Mouse (Mus musculus) yolk sac, embryonic 10.5 days (tissue): Measurements from ENCODE around the gene Cyp2d12.
"Not testable (repeated sequence)": the region's sequence is repeated elsewhere in the genome, so short reads cannot be mapped to it uniquely, and the experiment has no call there.

Experiments
- DNase-seq: peaks from one replicate; pipeline ENCODE4 v3.0.0-alpha.2; 2017; ENCODE audit warnings: low spot score

Cyp2d12 gene

DNA sequence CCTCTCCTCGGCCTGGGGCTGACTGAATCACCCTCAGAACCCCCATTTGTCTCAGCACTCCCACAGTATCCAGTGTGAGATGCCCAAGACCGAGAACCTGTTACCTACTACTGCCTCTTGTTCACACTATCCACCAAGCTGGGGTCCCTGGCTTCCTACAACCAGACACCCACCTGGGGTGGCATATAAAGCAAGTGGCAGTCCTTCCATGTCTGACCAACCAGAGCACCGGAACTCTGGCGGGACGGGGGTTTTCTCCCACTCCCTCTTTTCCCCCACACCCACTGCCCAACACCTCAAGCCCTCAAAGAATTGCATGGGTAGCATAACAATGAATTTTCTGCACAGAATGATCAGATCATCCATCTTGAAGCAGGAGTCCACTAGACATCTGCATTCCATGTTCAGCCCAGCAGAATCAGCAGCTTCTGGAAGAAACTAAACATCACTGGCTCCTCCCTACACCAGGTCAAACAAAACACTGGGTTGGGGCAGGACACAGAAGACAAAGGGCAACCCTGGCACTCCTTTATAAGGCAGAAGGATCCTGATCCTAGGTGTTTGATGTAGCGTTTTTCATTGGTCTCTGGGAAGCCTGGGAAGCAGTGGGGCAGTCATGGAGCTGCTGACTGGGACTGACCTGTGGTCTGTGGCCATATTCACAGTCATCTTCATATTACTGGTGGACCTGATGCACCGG, at the start of gene Cyp2d12:
Gene Cyp2d12 (plus strand): TSS at position 542 of the 700 bp plus-strand sequence.
- DNase-seq, result no peak

DNA sequence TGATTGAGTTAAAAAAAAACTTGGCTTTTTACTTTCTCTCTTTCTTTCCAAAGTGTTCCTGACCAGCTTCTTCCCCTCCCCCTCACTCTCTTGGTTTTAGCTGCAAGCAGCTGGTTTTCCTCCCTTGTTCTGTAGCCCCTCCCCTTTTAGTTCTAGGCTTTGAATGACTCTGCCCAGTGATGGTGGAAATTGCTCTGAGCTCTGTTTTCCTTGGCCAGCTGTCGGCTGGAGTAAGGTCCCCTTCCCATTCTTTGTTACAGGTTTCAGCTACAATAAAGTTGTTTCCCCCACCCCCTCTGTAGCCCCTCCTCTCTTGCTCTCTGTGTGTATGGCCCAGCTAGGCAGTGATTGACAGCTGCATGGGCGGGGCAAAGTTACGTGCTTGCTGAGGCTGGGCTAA, 47.9 kb upstream of the Cyp2d12 start:
- DNase-seq, result no peak

DNA sequence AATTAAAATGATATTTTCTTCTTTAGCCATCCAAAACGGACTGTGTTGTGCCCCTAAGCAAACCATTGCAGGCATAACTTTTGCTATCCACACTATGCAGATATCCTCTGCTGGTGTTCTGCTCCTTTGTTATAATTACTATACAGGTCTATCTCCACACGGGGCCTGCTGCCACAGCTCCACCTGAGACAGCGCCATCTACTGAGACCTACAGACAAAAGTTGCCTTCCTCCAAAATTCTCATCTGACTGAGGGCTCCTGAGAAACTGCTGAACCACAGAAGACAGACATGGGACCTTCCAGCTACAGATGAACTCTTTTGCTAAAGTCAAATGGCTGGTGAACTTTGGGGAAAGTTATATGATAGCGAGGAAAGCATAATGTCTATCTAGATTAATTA, 47.1 kb upstream of the Cyp2d12 start:
- not testable (repeated sequence) for DNase-seq

DNA sequence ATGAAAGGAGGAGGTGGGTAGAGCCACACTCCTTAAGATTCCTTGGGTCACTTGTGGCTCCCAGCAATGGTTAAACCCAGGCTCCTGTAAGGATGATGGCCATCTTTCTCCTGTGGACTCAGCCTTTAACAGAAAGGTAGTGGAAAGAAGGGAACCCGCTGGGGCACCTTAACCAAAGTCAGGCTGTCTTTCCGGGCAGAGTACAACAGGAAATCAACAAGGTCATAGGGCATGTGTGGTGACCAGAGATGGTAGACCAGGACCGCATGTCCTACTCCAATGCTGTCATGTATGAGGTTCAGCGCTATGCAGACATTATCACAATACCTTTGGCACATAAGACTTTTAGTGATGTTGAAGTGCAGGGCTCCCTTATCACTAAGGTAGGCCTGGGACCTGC, 45.4 kb upstream of the Cyp2d12 start:
- DNase-seq, result not testable (repeated sequence)

DNA sequence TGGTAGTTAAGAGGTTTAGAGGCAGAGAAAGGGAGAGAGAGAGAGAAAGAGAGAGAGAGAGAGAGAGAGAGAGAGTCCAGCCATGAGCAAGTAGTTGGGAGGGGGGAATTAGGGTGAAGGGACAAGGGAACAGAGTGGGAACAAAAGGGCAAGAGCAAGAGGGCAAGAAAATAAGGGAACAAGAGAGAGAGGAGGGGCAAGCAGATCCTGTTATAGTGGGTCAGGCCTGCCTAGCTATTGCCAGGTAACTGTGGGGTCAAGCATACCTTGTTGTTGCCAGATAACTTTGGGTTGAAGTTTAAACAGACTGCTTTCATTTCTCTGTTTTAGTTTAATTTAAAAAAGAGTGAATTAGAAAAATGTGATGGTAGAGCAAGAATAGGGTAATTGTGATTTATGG, 44.4 kb upstream of the Cyp2d12 start:
- not testable (repeated sequence) for DNase-seq

DNA sequence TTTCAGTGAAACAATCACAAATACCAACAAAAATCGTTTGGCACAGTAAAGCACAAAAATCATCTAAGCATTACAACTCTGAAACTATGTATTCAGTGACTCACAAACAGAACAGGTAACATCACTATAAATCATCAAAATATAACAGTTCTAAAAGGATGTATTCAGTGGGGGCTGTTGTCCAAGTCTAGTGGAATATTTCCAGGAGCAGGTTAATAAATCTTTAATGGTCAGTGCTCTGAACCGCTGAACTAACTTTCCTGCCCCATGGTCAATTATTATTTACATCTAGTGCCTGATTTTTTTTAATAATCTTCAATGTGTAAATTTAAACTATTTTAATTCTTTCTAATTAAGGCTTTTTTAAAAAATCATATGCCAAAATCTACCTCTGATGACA, 42.8 kb upstream of the Cyp2d12 start:
- DNase-seq, result not testable (repeated sequence)

DNA sequence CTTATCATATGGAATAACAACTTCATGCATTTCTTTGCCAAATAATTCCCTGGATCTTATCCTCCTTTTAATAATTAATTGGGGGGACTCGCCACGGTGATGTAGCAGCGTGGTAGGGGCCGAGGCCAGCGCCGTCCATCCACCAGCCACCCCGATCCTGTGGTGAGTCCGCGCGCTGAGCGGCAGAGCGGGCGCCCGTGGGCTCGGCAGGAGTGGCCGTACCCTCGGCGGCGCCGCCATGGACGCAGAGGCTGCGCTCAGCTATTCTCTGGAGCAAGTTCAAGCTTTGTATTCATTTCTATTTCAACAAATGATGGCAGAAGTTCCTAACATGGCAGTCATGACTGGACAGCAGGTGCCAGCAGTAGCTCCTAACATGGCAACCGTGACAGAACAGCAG, 38.7 kb upstream of the Cyp2d12 start:
- DNase-seq, result not testable (repeated sequence)

DNA sequence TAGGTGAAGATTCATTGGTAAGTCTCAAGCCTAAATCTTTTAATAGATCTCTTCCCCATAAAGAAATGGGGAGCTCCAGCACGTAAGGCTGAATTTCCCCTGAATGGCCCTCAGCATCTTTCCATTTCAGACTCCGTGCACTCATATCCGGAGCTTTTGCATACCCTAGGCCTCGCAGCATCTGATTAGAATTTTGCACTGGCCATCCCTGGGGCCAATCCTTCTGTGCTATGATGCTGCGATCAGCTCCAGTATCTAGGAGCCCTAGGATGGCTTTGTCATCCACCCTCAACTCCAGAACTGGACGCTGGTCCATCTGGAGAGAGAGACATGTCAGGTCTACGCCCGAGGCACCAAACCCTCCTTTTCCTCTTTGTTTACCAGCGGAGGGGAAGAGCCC, 27.5 kb upstream of the Cyp2d12 start:
- not testable (repeated sequence) for DNase-seq

DNA sequence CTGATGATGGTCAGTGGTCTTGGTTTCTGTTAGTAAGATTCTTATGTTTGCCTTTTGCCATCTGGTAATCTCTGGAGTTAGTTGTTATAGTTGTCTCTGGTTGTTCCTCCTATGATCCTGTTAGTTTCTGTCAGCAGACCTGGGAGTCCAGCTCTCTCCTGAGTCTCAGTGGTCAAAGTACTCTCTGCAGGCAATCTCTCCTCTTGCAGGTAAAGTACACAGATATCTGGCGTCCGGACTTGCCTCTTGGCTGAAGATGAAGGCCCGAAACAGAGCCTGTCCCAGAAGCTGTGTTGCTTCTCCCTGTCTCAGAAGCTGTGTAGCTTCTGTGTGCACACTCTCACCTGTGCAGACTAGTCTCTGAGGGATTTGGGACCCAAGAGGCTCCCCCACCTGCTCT, 22.2 kb upstream of the Cyp2d12 start:
- not testable (repeated sequence) for DNase-seq

DNA sequence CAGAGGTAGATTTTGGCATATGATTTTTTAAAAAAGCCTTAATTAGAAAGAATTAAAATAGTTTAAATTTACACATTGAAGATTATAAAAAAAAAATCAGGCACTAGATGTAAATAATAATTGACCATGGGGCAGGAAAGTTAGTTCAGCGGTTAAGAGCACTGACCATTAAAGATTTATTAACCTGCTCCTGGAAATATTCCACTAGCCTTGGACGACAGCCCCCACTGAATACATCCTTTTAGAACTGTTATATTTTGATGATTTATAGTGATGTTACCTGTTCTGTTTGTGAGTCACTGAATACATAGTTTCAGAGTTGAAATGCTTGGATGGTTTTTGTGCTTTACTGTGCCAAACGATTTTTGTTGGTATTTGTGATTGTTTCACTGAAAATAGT, 11.9 kb upstream of the Cyp2d12 start:
- DNase-seq, result not testable (repeated sequence)

DNA sequence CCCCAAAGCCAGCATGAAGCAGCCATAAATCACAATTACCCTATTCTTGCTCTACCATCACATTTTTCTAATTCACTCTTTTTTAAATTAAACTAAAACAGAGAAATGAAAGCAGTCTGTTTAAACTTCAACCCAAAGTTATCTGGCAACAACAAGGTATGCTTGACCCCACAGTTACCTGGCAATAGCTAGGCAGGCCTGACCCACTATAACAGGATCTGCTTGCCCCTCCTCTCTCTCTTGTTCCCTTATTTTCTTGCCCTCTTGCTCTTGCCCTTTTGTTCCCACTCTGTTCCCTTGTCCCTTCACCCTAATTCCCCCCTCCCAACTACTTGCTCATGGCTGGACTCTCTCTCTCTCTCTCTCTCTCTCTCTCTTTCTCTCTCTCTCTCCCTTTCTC, 10.3 kb upstream of the Cyp2d12 start:
- DNase-seq, result not testable (repeated sequence)

DNA sequence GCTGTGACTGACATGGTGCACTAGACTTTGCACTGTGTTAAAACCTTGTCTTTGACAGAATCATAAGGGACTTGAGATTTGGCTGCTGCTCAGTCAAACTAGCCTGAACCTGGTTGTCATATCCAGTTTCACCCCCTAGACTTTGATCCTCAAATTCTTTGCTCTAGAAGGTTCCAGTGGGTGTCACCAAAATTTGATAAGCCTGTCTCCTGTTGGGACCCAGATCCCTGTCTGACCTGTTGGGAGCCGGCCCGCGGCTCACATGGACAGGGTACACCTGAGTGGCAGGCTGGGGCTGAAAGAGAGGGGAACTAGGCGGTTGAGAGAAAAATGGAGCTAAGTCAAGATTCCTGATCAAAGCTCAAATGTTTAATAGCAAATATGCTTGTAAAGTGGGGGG, 7.1 kb upstream of the Cyp2d12 start:
- not testable (repeated sequence) for DNase-seq

DNA sequence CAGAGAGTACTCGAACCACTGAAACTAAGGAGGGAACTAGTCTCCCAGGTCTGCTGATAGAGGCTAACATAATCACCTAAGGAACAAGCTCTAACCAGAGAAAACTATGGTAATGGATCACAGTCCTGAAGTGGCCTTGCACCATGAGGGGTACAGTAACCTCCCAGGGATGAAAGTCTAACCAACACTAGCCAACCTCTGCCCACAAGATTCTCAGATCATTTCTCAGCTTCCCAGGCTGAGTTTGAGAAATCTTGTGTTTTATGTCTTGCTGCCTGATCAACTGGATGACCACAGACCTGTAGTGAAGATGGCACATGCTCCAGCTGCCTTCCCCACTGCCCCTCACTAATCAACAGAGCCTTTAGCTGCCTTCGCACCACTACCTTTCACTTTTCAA, 1.7 kb upstream of the Cyp2d12 start:
- DNase-seq, result not testable (repeated sequence)

DNA sequence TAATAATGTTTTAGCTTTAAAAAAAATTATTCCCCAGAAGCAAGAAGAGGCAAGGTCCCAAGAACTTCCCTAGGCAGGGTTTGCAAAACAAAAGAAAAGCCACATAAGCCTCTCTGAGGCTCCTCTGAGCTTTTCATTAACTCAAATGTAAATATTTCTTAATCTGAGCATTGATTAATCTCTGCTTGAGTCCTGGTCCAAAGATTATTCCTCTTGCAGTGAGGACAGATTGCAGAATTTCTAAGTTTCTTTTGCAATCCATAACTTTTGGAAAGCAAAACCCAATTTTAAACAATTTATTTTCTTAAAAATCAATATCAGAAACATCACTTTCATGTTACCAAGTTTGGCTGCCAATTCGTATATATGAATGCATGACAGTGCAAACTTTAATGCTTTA, 18.0 kb downstream of the Cyp2d12 start:
- DNase-seq, result no peak

DNA sequence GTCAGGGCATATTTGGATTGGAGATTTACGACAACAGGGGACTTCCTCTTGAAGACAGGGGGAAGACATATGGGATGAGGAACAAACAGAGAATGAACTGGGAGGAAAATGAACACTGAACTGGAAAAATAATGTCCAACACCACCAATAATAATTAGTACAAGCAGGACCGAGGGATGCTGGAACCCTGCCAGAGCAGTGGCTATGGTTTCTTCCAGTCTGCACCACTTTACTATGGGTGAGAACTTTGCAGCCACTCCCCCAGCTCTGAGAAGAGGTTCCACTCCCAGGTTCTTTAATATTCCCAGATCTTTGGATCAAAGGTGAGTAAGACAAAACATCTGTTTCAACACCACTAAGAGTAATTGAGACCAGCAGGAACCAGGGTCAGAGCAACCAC, 24.2 kb downstream of the Cyp2d12 start:
- DNase-seq, result no peak

DNA sequence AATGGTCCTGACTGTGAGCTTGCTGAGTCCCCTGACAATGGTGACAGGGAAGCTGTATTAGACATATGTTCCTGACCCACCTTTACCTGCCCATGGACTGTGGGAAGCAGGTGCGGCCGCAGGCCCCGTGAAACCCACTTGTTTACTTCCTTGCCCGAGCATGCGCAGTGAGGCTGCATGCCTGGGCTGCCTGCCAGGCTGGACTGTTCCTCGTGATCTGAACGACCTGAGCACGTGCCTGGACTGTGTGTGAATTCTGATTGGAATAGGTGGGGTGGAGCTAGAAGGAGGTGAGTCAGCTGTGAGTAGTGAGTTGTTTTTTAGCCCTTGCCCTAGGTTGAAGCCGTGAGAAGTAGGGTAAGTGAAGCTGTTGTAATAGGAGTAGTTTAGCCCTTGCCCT, 27.7 kb downstream of the Cyp2d12 start:
- DNase-seq, result no peak
